Mouse (Mus musculus): ENCODE results near the gene Hoxd11. TPM values are rescaled to one million over a fixed set of nuclear protein-coding genes. Genes with fewer than 3 reads are reported as not detected.

Gene Hoxd11
- polyA plus RNA-seq, 2 experiments, result 21.4 to 40.0 TPM

DNA sequence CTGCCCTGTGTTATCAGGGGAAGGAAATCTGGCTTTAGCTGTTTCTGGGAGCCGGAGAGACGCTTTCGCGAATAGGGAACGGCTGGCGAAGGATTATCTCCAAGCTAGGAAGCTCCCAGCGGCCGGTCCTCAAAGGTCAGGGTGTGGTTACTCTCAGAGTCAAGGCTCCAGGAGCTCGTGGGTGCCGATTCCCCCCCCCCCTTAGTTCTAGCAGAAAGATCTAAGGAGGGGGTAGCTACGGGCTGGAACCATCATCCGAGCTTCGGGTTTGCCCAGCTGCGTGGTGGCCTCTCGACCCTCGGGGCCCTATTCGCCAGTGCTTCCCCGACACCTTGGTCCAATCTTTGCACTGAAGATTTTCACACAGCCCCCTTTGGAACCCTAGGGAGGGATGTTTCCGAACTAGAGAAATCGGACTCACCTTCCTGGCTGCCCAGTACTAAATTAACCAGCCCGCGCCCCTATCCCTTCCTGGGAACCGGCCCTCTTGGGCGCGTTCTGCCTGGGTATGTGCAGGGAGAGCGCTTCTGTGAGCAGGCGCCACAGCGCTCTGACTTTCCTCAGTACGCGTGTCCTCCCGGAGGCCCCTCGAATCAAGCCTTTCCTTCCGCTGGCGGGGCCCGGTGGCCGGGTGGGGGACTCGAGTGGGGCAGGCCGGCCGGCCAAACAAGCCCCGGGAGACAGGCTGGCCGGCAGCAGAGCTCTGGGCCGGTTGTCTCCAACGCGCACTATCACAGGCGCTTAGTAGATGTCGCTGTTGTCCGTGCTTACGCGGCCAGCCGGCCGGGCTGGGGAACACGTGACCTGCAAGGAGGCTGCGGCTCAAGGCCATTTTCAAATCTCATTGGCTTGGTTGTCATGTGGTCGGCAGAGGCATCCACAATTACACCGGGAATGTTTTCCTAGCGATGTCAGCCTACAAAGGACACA, 11.9 kb downstream of the Hoxd11 start, which contains the start of gene Hoxd10:
Gene Hoxd10, plus strand, starts transcription at position 903 of the 930 bp plus-strand sequence.
- peak within 1 kb of the TSS; percentile 91 for H3K9ac ChIP-seq (ENCODE audit: low read depth, low read length, severe bottlenecking)
- ATAC-seq (ENCODE audit: low FRiP score, low read depth) (peak; percentile 86), DNase-seq (ENCODE audit: low spot score) (peak; percentile 79)
- TF ChIP-seq POLR2A (IDR thresholded peaks at IDR 0.05; ENCODE audit: borderline replicate concordance, extremely low read depth, insufficient read depth, insufficient read length), result no peak
- no peaks in the 10 kb centered on the region for H3K9me3 ChIP-seq (ENCODE audit: control insufficient read depth, low read length)
- peaks cover 29% of the 10 kb centered on the region for H3K4me1 ChIP-seq (ENCODE audit: control insufficient read depth, insufficient read depth, low read length)
- H3K27me3 ChIP-seq (ENCODE audit: control insufficient read depth, insufficient read depth, low read length), result peaks cover 37% of the 10 kb centered on the region
- peak within 1 kb of the TSS; percentile 96 for H3K4me2 ChIP-seq (replicated peaks; ENCODE audit: low read depth, low read length, severe bottlenecking)
- H3K4me3 ChIP-seq (replicated peaks; ENCODE audit: low read length), result peak within 1 kb of the TSS; percentile 74
- H3K27ac ChIP-seq (replicated peaks; ENCODE audit: low read depth, low read length), result peak within 1 kb of the TSS; percentile 88
- H3K36me3 ChIP-seq (ENCODE audit: control insufficient read depth, insufficient read depth, low read length), result peaks cover 32% of the 10 kb centered on the region
- under 1% methylated on average over 55 of the region's 56 CpGs for WGBS

DNA sequence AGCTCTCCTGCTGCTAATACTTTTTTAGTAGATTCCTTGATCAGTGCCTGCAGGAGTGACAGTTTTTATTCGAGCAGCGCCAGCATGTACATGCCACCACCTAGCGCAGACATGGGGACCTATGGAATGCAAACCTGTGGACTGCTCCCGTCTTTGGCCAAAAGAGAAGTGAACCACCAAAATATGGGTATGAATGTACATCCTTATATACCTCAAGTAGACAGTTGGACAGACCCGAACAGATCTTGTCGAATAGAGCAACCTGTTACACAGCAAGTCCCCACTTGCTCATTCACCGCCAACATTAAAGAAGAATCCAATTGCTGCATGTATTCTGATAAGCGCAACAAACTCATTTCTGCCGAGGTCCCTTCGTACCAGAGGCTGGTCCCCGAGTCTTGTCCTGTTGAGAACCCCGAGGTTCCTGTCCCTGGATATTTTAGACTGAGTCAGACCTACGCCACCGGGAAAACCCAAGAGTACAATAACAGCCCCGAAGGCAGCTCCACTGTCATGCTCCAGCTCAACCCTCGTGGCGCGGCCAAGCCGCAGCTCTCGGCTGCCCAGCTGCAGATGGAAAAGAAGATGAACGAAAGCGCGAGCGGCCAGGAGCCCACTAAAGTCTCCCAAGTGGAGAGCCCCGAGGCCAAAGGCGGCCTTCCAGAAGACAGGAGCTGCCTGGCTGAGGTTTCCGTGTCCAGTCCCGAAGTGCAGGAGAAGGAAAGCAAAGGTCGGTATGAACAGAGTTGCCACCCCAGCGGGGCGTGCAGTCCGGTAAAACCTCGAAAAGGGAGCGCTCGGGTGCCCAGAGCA, 12.8 kb downstream of the Hoxd11 start:
- H3K9me3 ChIP-seq (ENCODE audit: control insufficient read depth, low read length), result no peaks in the 10 kb centered on the region
- ATAC-seq (ENCODE audit: low FRiP score, low read depth) (peak; percentile 7; the same call in 1 of the 2 replicates), DNase-seq (ENCODE audit: low spot score) (no peak)
- H3K9ac ChIP-seq (ENCODE audit: low read depth, low read length, severe bottlenecking), result peak overlapping the region; percentile 91
- 4% methylated on average over 35 of the region's 35 CpGs for WGBS
- peak overlapping the region; percentile 75 for H3K27ac ChIP-seq (replicated peaks; ENCODE audit: low read depth, low read length)
- H3K4me2 ChIP-seq (replicated peaks; ENCODE audit: low read depth, low read length, severe bottlenecking), result peak overlapping the region; percentile 96
- peaks cover 27% of the 10 kb centered on the region for H3K36me3 ChIP-seq (ENCODE audit: control insufficient read depth, insufficient read depth, low read length)
- TF ChIP-seq POLR2A (IDR thresholded peaks at IDR 0.05; ENCODE audit: borderline replicate concordance, extremely low read depth, insufficient read depth, insufficient read length), result no peak
- H3K4me3 ChIP-seq (replicated peaks; ENCODE audit: low read length), result peak overlapping the region; percentile 74
- H3K27me3 ChIP-seq (ENCODE audit: control insufficient read depth, insufficient read depth, low read length), result peaks cover 33% of the 10 kb centered on the region
- peaks cover 38% of the 10 kb centered on the region for H3K4me1 ChIP-seq (ENCODE audit: control insufficient read depth, insufficient read depth, low read length)

DNA sequence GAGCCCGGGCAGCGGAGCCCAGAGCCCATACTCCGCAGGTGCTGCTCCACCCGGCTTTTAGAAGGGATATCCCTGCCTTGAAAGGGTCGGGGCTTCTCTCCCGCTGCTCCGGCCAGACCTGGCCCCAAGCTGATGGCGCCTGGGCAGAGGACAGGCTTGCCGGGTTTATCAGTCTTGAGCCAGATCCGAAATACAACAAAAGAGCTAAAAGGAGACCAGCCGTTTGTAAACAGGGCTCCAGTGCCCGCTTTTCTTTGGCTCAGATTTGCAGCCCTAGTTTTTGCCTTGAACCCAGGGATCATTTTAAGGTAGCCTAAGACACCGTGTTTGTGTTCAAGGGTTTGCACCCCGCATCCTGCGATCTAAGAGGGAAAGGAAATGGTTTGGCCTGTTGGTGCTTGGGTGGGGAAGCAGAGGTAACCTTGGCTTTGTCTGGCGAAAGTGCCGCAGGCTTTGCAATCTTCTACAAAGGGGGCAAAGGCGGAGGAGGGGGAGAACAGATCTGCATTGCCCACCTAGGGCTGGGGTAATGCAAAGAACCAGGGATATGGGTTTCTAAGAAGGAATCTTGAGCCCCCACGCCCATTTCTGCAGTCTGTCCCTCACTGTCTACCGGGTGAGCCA, 13.6 kb downstream of the Hoxd11 start:
- no peak for TF ChIP-seq POLR2A (IDR thresholded peaks at IDR 0.05; ENCODE audit: borderline replicate concordance, extremely low read depth, insufficient read depth, insufficient read length)
- Histone ChIP-seq H3K27ac (replicated peaks; ENCODE audit: low read depth, low read length) (peak overlapping the region; percentile 75), H3K9me3 (ENCODE audit: control insufficient read depth, low read length) (no peaks in the 10 kb centered on the region), H3K9ac (ENCODE audit: low read depth, low read length, severe bottlenecking) (peak overlapping the region; percentile 91), H3K27me3 (ENCODE audit: control insufficient read depth, insufficient read depth, low read length) (peaks cover 33% of the 10 kb centered on the region), H3K4me1 (ENCODE audit: control insufficient read depth, insufficient read depth, low read length) (peaks cover 38% of the 10 kb centered on the region), H3K4me3 (replicated peaks; ENCODE audit: low read length) (peak overlapping the region; percentile 74), H3K4me2 (replicated peaks; ENCODE audit: low read depth, low read length, severe bottlenecking) (peak overlapping the region; percentile 96), H3K36me3 (ENCODE audit: control insufficient read depth, insufficient read depth, low read length) (peaks cover 20% of the 10 kb centered on the region)
- ATAC-seq (ENCODE audit: low FRiP score, low read depth) (no peak), DNase-seq (ENCODE audit: low spot score) (no peak)
- 12% methylated on average over 20 of the region's 20 CpGs for WGBS

DNA sequence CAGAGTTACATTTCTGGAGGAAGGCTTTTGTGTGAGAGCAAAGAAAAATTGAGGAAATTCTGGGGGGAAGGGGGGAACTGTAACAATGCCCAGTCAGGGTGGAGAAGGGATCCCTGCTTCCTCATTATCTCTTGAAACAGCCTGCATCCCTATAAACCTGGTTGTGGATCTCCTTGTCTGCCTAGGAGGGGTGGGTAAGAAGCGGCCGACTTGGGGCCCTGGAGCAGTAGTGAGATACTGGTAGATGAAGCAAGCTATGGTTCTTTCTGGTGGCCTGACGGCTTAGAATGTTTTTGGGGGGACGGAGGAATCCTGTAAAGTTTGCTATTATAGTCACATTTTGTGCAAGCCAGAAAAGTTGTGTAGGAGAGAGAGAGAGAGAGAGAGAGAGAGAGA, 14.1 kb downstream of the Hoxd11 start:
- peaks cover 33% of the 10 kb centered on the region for H3K27me3 ChIP-seq (ENCODE audit: control insufficient read depth, insufficient read depth, low read length)
- H3K9ac ChIP-seq (ENCODE audit: low read depth, low read length, severe bottlenecking), result peak overlapping the region; percentile 91
- H3K36me3 ChIP-seq (ENCODE audit: control insufficient read depth, insufficient read depth, low read length), result peaks cover 20% of the 10 kb centered on the region
- peak overlapping the region; percentile 69 for H3K27ac ChIP-seq (replicated peaks; ENCODE audit: low read depth, low read length)
- H3K9me3 ChIP-seq (ENCODE audit: control insufficient read depth, low read length), result no peaks in the 10 kb centered on the region
- no peak for DNase-seq (ENCODE audit: low spot score)
- ATAC-seq (ENCODE audit: low FRiP score, low read depth), result no peak
- H3K4me3 ChIP-seq (replicated peaks; ENCODE audit: low read length), result peak overlapping the region; percentile 74
- peak overlapping the region; percentile 96 for H3K4me2 ChIP-seq (replicated peaks; ENCODE audit: low read depth, low read length, severe bottlenecking)
- WGBS, result 18% methylated on average over 4 of the region's 4 CpGs
- TF ChIP-seq POLR2A (IDR thresholded peaks at IDR 0.05; ENCODE audit: borderline replicate concordance, extremely low read depth, insufficient read depth, insufficient read length), result no peak
- peaks cover 41% of the 10 kb centered on the region for H3K4me1 ChIP-seq (ENCODE audit: control insufficient read depth, insufficient read depth, low read length)
